ENCODE assay signal across 8 mouse cellular contexts in the genomic region with DNA sequence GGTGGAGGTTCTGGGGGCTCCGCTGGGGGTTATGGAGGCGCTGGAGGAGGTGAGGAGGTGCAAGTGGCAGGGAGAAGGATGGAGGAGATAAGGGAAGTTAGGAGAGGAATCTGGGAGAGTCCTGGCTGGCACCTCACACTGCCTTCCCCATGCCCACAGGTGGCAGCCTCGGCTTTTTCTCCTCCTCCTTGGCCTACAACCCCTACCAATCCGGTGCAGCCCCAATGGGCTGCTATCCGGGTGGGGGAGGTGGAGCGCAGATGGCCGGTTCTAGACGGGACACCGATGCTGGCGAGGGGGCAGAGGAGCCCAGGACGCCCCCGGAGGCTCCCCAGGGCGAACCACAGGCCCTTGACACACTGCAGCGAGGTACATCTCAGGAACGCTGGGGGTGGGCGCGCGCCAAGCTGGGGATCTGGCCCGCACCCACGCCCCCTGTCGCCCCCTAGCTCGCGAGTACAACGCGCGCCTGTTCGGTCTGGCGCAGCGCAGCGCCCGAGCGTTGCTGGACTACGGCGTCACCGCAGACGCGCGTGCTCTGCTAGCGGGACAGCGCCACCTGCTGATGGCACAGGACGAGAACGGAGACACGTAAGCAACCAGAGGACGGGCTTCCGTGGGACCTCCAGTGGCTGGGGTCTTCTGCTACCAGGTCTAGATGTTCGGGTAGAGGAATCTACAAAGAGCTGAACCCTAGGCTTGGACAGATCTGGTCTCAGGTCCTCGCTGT. TPM values are rescaled to one million over a fixed set of nuclear protein-coding genes. Genes with fewer than 3 reads are reported as not detected.
DNase-seq lines count a peak whose midpoint lies in the region; ATAC-seq lines count a peak whose summit lies in the region.

No protein-coding gene starts in this region.

- peaks cover 10% of the 10 kb centered on the region; the same call in 1 of the 2 replicates for H3K4me1 ChIP-seq in hindbrain, embryonic 14.5 days (replicated peaks; ENCODE audit: control insufficient read depth, insufficient read depth, low read length)

- H3K27ac ChIP-seq in hindbrain, embryonic 14.5 days = no peak overlapping the region

- peak overlapping the region; percentile 69 for H3K4me2 ChIP-seq in hindbrain, embryonic 14.5 days (replicated peaks)

- peak; percentile 36; the same call in 1 of the 2 replicates for ATAC-seq in hindbrain, embryonic 14.5 days (ENCODE audit: low FRiP score)
- ATAC-seq in megakaryocyte, adult 5-6 weeks (ENCODE audit: poor library complexity, severe bottlenecking) = peak; percentile 52

- H3K9ac ChIP-seq in hindbrain, embryonic 14.5 days = peak overlapping the region; percentile 48

- peak overlapping the region; percentile 32 for H3K4me3 ChIP-seq in hindbrain, embryonic 14.5 days (replicated peaks; ENCODE audit: low read length)

- H3K27me3 ChIP-seq in hindbrain, embryonic 14.5 days (ENCODE audit: control insufficient read depth, insufficient read depth, low read length) = peaks cover 50% of the 10 kb centered on the region

- peak; percentile 84 for DNase-seq in R1 (ENCODE audit: low read depth, low spot score)
- DNase-seq in cerebellum, postnatal 14 days = peak; percentile 95 to 97
- peak; percentile 85 to 89 for DNase-seq in frontal cortex, postnatal 36 days (ENCODE audit: low spot score in 2 of 2)
- DNase-seq in hindbrain, embryonic 14.5 days (ENCODE audit: low spot score) = peak; percentile 92
- peak; percentile 62 to 83 for DNase-seq in left cerebral cortex, adult 8-10 months (ENCODE audit: low spot score in 2 of 2)
- DNase-seq in right cerebral cortex, postnatal 10 days (ENCODE audit: low spot score in 2 of 2) = peak; percentile 91 to 94
- peak; percentile 71 to 78 for DNase-seq in urinary bladder, postnatal 36 days (ENCODE audit: low spot score in 2 of 2)

- H3K36me3 ChIP-seq in hindbrain, embryonic 14.5 days (replicated peaks; ENCODE audit: control insufficient read depth, insufficient read depth) = peaks cover 21% of the 10 kb centered on the region

- no peaks in the 10 kb centered on the region for H3K9me3 ChIP-seq in hindbrain, embryonic 14.5 days (ENCODE audit: control insufficient read depth, low read length)

- WGBS in hindbrain, embryonic 14.5 days = 2% methylated on average over 47 of the region's 47 CpGs

RNA-seq across cellular contexts. Expression of a gene that starts 4.8 kb away (rescaled TPM):
- 1.9 and 2.8 TPM in 2 replicates for polyA plus RNA-seq in hindbrain, embryonic 14.5 days (2014; fragmentation: Nextera tagmentation; extraction: Ambion mirVana)
- 1 to 10 TPM; 1.9 to 3.3 (median 2.2) TPM for total RNA-seq in left cerebral cortex, adult 8-10 months (2022)
- 8.1 and 10.0 TPM in 2 replicates for total RNA-seq in megakaryocyte, adult 5-6 weeks (2015)
- 14.6 and 20.3 TPM in 2 replicates for total RNA-seq in megakaryocyte, adult 5-6 weeks (2017)

RNA-seq across cellular contexts. Expression of a gene that starts 18.1 kb away (rescaled TPM):
- polyA plus RNA-seq in hindbrain, embryonic 14.5 days (2014; fragmentation: Nextera tagmentation; extraction: Ambion mirVana) = 131 and 152 TPM in 2 replicates
- 100 to 1,000 TPM; 550 to 592 (median 567) TPM for total RNA-seq in left cerebral cortex, adult 8-10 months (2022)
- 0.11 and 0.36 TPM in 2 replicates for total RNA-seq in megakaryocyte, adult 5-6 weeks (2015)
- not detected in 2 replicates for total RNA-seq in megakaryocyte, adult 5-6 weeks (2017)

RNA-seq across cellular contexts. Expression of a gene that starts 19.1 kb away (rescaled TPM):
- polyA plus RNA-seq in hindbrain, embryonic 14.5 days (2014; fragmentation: Nextera tagmentation; extraction: Ambion mirVana) = 45.5 and 49.1 TPM in 2 replicates
- total RNA-seq in left cerebral cortex, adult 8-10 months (2022) = 10 to 100 TPM; 23.7 to 27.6 (median 25.1) TPM
- 1.9 and 2.1 TPM in 2 replicates for total RNA-seq in megakaryocyte, adult 5-6 weeks (2015)
- total RNA-seq in megakaryocyte, adult 5-6 weeks (2017) = 1.3 and 1.8 TPM in 2 replicates

RNA-seq across cellular contexts. Expression of a gene that starts 29.6 kb away (rescaled TPM):
- polyA plus RNA-seq in hindbrain, embryonic 14.5 days (2014; fragmentation: Nextera tagmentation; extraction: Ambion mirVana) = 318 and 321 TPM in 2 replicates
- total RNA-seq in left cerebral cortex, adult 8-10 months (2022) = 100 to 1,000 TPM; 187 to 201 (median 192) TPM
- 31.3 and 33.1 TPM in 2 replicates for total RNA-seq in megakaryocyte, adult 5-6 weeks (2015)
- 108 and 114 TPM in 2 replicates for total RNA-seq in megakaryocyte, adult 5-6 weeks (2017)

RNA-seq across cellular contexts. Expression of a gene that starts 32.0 kb away (rescaled TPM):
- 9.9 and 10.0 TPM in 2 replicates for polyA plus RNA-seq in hindbrain, embryonic 14.5 days (2014; fragmentation: Nextera tagmentation; extraction: Ambion mirVana)
- total RNA-seq in left cerebral cortex, adult 8-10 months (2022) = 10 to 100 TPM; 28.9 to 29.9 (median 29.5) TPM
- 17.2 and 18.1 TPM in 2 replicates for total RNA-seq in megakaryocyte, adult 5-6 weeks (2015)
- 8.1 and 11.7 TPM in 2 replicates for total RNA-seq in megakaryocyte, adult 5-6 weeks (2017)

Comparison
In these comparisons a context has a peak if more than half of its experiments do, and no peak if none do; other contexts are left out.
1. RNA of a gene that starts 18.1 kb away (total RNA-seq): 550 to 592 TPM in left cerebral cortex, adult 8-10 months; 0.11 to 0.36 TPM in megakaryocyte, adult 5-6 weeks; every median in the first group is over 100 times any median in the second.
2. RNA of a gene that starts 19.1 kb away (total RNA-seq): 23.7 to 27.6 TPM in left cerebral cortex, adult 8-10 months; 1.3 to 2.1 TPM in megakaryocyte, adult 5-6 weeks; every median in the first group is over 4 times any median in the second.
3. Peak in every context shown above with its lines, with median percentiles within 50 percentile points of each other: DNase-seq.